Mouse (Mus musculus) liver, embryonic 11.5 days (tissue): Measurements from ENCODE around the gene Wfdc2. TPM values are rescaled to one million over a fixed set of nuclear protein-coding genes. Genes with fewer than 3 reads are reported as not detected.

Experiments
- ATAC-seq: fragments of 200-750 bp; cut with Nextera tagmentation; replicated peaks from 2 replicates; pipeline ENCODE4 v1.8.0; 2017; ENCODE audit warnings: moderate number of reproducible peaks, mild to moderate bottlenecking, moderate TSS enrichment, moderate library complexity; ENCODE audit not compliant: low FRiP score
- DNase-seq: peaks from one replicate; pipeline ENCODE4 v3.0.0-alpha.2; 2017; ENCODE audit warnings: low spot score
- H3K27ac ChIP-seq: fragments of 300-500 bp; sonication (generic); 2 replicates; pipeline ENCODE4 v1.5.1; 2014; ENCODE audit warnings: mild to moderate bottlenecking, low read depth, low read length, control low read depth
- H3K27me3 ChIP-seq: fragments of 300-500 bp; sonication (generic); replicated peaks from 2 replicates; pipeline ENCODE4 v1.6.1; 2014; ENCODE audit warnings: low read length, mixed read lengths; ENCODE audit not compliant: control insufficient read depth, insufficient read depth
- H3K36me3 ChIP-seq: fragments of 300-500 bp; sonication (generic); 2 replicates; pipeline ENCODE4 v1.6.1; 2014; ENCODE audit warnings: mild to moderate bottlenecking, low read length, moderate library complexity, mixed read lengths; ENCODE audit not compliant: control insufficient read depth, insufficient read depth
- H3K4me1 ChIP-seq: fragments of 300-500 bp; sonication (generic); replicated peaks from 2 replicates; pipeline ENCODE4 v1.6.1; 2014; ENCODE audit warnings: low read length, mixed read lengths; ENCODE audit not compliant: control insufficient read depth, insufficient read depth
- H3K4me2 ChIP-seq: fragments of 300-500 bp; sonication (generic); 2 replicates; pipeline ENCODE4 v1.6.1; 2014; ENCODE audit warnings: mild to moderate bottlenecking, control low read depth, moderate library complexity
- H3K4me3 ChIP-seq: fragments of 300-500 bp; sonication (generic); 2 replicates; pipeline ENCODE4 v1.5.1; 2014; ENCODE audit warnings: low read depth, low read length, control low read depth
- H3K9ac ChIP-seq: fragments of 300-500 bp; sonication (generic); 2 replicates; pipeline ENCODE4 v1.6.1; 2014; ENCODE audit warnings: low read depth, low read length, control low read depth
- H3K9me3 ChIP-seq: fragments of 300-500 bp; sonication (generic); 2 replicates; pipeline ENCODE4 v1.6.1; 2016; ENCODE audit warnings: low read length, inconsistent platforms, mixed read lengths; ENCODE audit not compliant: control insufficient read depth
- WGBS: fragments of 180-500 bp; shearing (Covaris S2); extraction: QIAGEN DNeasy Blood & Tissue Kit; methylation state at CpG from one replicate; pipeline ENCODE4 v1.1.7; 2014; 5-methylcytosine and 5-hydroxymethylcytosine counted together
- polyA plus RNA-seq: library from polyadenylated mRNA; unstranded; fragments of >200 nt; fragmentation: Nextera tagmentation; extraction: Ambion mirVana; gene quantifications from 2 replicates; pipeline ENCODE4 v1.2.1, GENCODE M21; 2014

Gene Wfdc2
- polyA plus RNA-seq, 1 experiment from 2014 or later, result 9.1 TPM

- no peak overlapping the region for H3K9ac ChIP-seq
- ATAC-seq (0 out of 2 replicates have a peak, but pooled peaks have one; percentile 26), DNase-seq (no peak)
- H3K4me3 ChIP-seq, result no peak overlapping the region
- 0 out of 2 replicates have a peak, but pooled peaks cover 2% of the 10 kb centered on the region for H3K27me3 ChIP-seq
- H3K9me3 ChIP-seq, result no peaks in the 10 kb centered on the region
- peaks cover 3% of the 10 kb centered on the region; the same call in 1 of the 2 replicates for H3K4me1 ChIP-seq
- WGBS, result 6% methylated on average over 3 of the region's 3 CpGs
- no peak overlapping the region for H3K4me2 ChIP-seq
- H3K36me3 ChIP-seq, result no peaks in the 10 kb centered on the region
- H3K27ac ChIP-seq, result no peak overlapping the region
Measured at GRCm38 (mm10) chr2:164520782-164521181, 41.4 kb upstream of the Wfdc2 start.

DNA sequence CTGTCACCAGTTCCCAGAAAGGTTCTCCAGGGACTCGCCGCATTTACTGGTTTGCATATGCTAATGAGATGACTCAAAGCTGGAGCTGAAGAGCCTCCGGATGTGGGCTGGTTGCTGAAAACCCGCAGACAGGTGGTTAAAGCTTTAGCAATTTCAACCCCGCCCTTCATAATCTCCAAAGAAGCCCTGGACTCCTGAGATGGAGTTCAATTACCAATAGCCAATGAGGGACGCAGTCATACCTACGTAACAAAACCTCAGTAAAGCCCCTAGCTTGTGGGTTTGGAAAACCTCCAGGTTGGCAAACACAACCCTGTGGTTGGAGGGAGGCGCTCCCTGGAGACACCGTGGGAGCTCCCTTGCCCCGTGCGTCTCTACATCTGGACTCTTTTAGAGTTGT is 40.4 kb upstream of the Wfdc2 start:
- Histone ChIP-seq H3K9ac (no peak overlapping the region), H3K9me3 (no peaks in the 10 kb centered on the region), H3K27ac (no peak overlapping the region), H3K4me3 (no peak overlapping the region), H3K4me1 (peaks cover 3% of the 10 kb centered on the region; the same call in 1 of the 2 replicates), H3K27me3 (0 out of 2 replicates have a peak, but pooled peaks cover 2% of the 10 kb centered on the region), H3K36me3 (no peaks in the 10 kb centered on the region), H3K4me2 (0 out of 2 replicates have a peak overlapping the region, but pooled peaks have one; percentile 9)
- ATAC-seq (no peak), DNase-seq (no peak)
- WGBS, result 9% methylated on average over 11 of the region's 11 CpGs

- no peak overlapping the region for H3K27ac ChIP-seq
- H3K9me3 ChIP-seq, result no peaks in the 10 kb centered on the region
- no peak overlapping the region for H3K4me3 ChIP-seq
- peaks cover 3% of the 10 kb centered on the region; the same call in 1 of the 2 replicates for H3K4me1 ChIP-seq
- H3K4me2 ChIP-seq, result no peak overlapping the region
- ATAC-seq (no peak), DNase-seq (no peak)
- H3K36me3 ChIP-seq, result no peaks in the 10 kb centered on the region
- H3K27me3 ChIP-seq, result 0 out of 2 replicates have a peak, but pooled peaks cover 2% of the 10 kb centered on the region
- 18% methylated on average over 8 of the region's 8 CpGs for WGBS
- H3K9ac ChIP-seq, result no peak overlapping the region
Measured at GRCm38 (mm10) chr2:164522280-164522679, 39.9 kb upstream of the Wfdc2 start.

GRCm38 (mm10) chr2:164523301-164523773 is 38.9 kb upstream of the Wfdc2 start:
- H3K4me3 ChIP-seq, result no peak overlapping the region
- H3K27ac ChIP-seq, result no peak overlapping the region
- H3K36me3 ChIP-seq, result no peaks in the 10 kb centered on the region
- peaks cover 3% of the 10 kb centered on the region; the same call in 1 of the 2 replicates for H3K4me1 ChIP-seq
- ATAC-seq (no peak), DNase-seq (no peak)
- no peak overlapping the region for H3K9ac ChIP-seq
- WGBS, result 72% methylated on average over 10 of the region's 10 CpGs
- 0 out of 2 replicates have a peak, but pooled peaks cover 2% of the 10 kb centered on the region for H3K27me3 ChIP-seq
- no peak overlapping the region for H3K4me2 ChIP-seq
- no peaks in the 10 kb centered on the region for H3K9me3 ChIP-seq

DNA sequence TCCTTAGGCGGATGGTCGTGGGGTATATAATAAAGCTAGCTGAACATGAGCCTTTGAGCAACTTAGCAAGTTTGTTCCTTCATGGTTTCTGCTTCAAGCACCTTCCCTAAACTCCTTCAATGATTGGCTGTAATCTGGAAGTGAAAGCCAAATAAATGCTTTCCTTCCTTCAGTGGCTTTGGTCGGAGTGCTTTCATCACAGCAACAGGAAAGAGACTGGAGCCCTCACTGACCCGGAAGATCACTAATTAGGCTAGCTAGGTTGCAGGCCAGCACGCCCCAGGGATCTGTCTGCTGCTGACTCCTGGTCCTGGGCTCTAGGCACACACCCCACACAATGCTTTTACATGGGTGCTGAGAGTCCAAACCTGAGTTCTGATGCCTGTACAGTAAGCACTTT is 33.7 kb upstream of the Wfdc2 start:
- H3K4me2 ChIP-seq, result no peak overlapping the region
- no peak overlapping the region for H3K4me3 ChIP-seq
- H3K9me3 ChIP-seq, result no peaks in the 10 kb centered on the region
- H3K36me3 ChIP-seq, result no peaks in the 10 kb centered on the region
- DNase-seq (no peak), ATAC-seq (no peak)
- no peaks in the 10 kb centered on the region for H3K4me1 ChIP-seq
- H3K27me3 ChIP-seq, result no peaks in the 10 kb centered on the region
- H3K27ac ChIP-seq, result no peak overlapping the region
- no peak overlapping the region for H3K9ac ChIP-seq
- WGBS, result 56% methylated on average over 5 of the region's 5 CpGs

- 6% methylated on average over 3 of the region's 3 CpGs for WGBS
- Histone ChIP-seq H3K9me3 (no peaks in the 10 kb centered on the region), H3K9ac (no peak overlapping the region), H3K36me3 (no peaks in the 10 kb centered on the region), H3K27ac (no peak overlapping the region), H3K4me1 (no peaks in the 10 kb centered on the region), H3K4me2 (no peak overlapping the region), H3K4me3 (no peak overlapping the region), H3K27me3 (no peaks in the 10 kb centered on the region)
- DNase-seq (no peak), ATAC-seq (no peak)
Measured at GRCm38 (mm10) chr2:164531169-164531568, 31.0 kb upstream of the Wfdc2 start.

- Histone ChIP-seq H3K9me3 (no peaks in the 10 kb centered on the region), H3K4me1 (no peaks in the 10 kb centered on the region), H3K9ac (no peak overlapping the region), H3K27ac (no peak overlapping the region), H3K36me3 (no peaks in the 10 kb centered on the region), H3K4me3 (no peak overlapping the region), H3K4me2 (no peak overlapping the region), H3K27me3 (no peaks in the 10 kb centered on the region)
- 70% methylated on average over 10 of the region's 10 CpGs for WGBS
- DNase-seq (no peak), ATAC-seq (no peak)
Measured at GRCm38 (mm10) chr2:164534315-164534714, 27.9 kb upstream of the Wfdc2 start.

- Histone ChIP-seq H3K27me3 (no peaks in the 10 kb centered on the region), H3K27ac (no peak overlapping the region), H3K4me1 (no peaks in the 10 kb centered on the region), H3K36me3 (no peaks in the 10 kb centered on the region), H3K4me2 (no peak overlapping the region), H3K4me3 (no peak overlapping the region), H3K9ac (no peak overlapping the region), H3K9me3 (no peaks in the 10 kb centered on the region)
- no peak for DNase-seq
- WGBS, result 71% methylated on average over 4 of the region's 4 CpGs
- ATAC-seq, result no peak
Measured at GRCm38 (mm10) chr2:164537003-164537402, 25.2 kb upstream of the Wfdc2 start.

DNA sequence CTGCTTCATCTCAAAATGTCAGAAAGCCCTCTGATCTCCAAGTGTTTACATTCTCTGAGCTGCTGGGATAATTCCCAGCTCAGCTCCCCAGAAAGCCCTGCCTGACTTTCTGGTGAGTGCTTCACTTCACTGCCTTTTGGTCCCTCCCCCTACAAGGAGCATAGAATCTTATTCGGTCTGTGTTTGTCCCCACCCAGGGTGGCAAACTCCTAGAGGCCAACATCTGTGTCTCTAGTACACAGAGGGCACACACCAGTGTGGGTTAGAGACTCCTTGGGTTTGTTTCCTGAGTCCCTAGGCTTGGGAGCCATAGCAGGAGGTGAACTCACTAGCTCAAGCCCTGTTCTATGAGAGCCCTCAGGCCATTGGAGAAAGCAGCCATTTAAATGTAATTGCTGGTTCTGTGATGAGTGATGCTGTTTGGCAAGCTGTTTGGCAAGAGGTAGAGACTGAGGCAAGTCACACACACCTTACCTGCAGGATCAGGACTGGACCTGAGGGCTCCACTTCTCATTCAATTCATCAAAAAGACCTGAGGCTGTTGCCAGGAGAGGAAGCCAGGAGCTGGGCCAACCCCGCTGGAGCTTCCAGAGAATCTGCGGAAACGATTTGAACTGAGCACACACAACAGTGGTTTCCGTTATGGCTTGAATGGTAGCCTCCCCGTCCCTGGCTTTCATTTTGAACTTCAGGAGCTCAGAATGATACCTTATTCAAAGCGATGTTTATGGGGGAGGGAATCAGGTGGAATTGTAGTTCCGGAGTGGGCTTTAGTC is 21.4 kb upstream of the Wfdc2 start:
- ATAC-seq, result no peak
- no peak for DNase-seq
- no peaks in the 10 kb centered on the region for H3K9me3 ChIP-seq
- no peak overlapping the region for H3K4me2 ChIP-seq
- H3K27ac ChIP-seq, result no peak overlapping the region
- 26% methylated on average over 8 of the region's 8 CpGs for WGBS
- no peaks in the 10 kb centered on the region; the same call in 1 of the 2 replicates for H3K27me3 ChIP-seq
- H3K4me3 ChIP-seq, result no peak overlapping the region
- no peaks in the 10 kb centered on the region for H3K4me1 ChIP-seq
- no peaks in the 10 kb centered on the region for H3K36me3 ChIP-seq
- no peak overlapping the region for H3K9ac ChIP-seq
